Mouse (Mus musculus) thymus, adult 2 months (tissue): ENCODE measurements around the gene Sppl2b. TPM values are rescaled to one million over a fixed set of nuclear protein-coding genes. Genes with fewer than 3 reads are reported as not detected.

ENCODE experiments used
- DNase-seq: peaks from one replicate; pipeline ENCODE4 v3.0.0; 2021
- H3K27ac ChIP-seq: fragments of 200-500 bp; 2 replicates; pipeline ENCODE4 v1.5.1; 2012; ENCODE audit warnings: low read length, control low read depth; ENCODE audit not compliant: control insufficient read depth, insufficient read depth
- H3K27me3 ChIP-seq: fragments of 200-500 bp; 2 replicates; pipeline ENCODE4 v1.6.1; 2012; ENCODE audit warnings: mild to moderate bottlenecking, low read length, moderate library complexity, mixed read lengths; ENCODE audit not compliant: control insufficient read depth, insufficient read depth
- H3K36me3 ChIP-seq: fragments of 200-500 bp; 2 replicates; pipeline ENCODE4 v1.6.1; 2012; ENCODE audit warnings: mild to moderate bottlenecking, low read length, moderate library complexity; ENCODE audit not compliant: control insufficient read depth, insufficient read depth
- H3K4me1 ChIP-seq: fragments of 200-500 bp; replicated peaks from 2 replicates; pipeline ENCODE4 v1.6.1; 2012; ENCODE audit warnings: low read length; ENCODE audit not compliant: control insufficient read depth, insufficient read depth
- H3K4me3 ChIP-seq: fragments of 200-500 bp; 2 replicates; pipeline ENCODE4 v1.5.1; 2012; ENCODE audit warnings: mild to moderate bottlenecking, low read length, control low read depth, moderate library complexity; ENCODE audit not compliant: control insufficient read depth, insufficient read depth
- CTCF ChIP-seq: fragments of 200-500 bp; IDR thresholded peaks from 2 replicates; pipeline ENCODE4 v1.5.1; 2012; ENCODE audit warnings: mild to moderate bottlenecking, control low read depth, low read length, moderate library complexity, borderline replicate concordance; ENCODE audit not compliant: control insufficient read depth, poor library complexity, insufficient read depth; ENCODE audit errors: extremely low read depth
- POLR2A ChIP-seq: fragments of 200-500 bp; IDR thresholded peaks from 2 replicates; pipeline ENCODE4 v1.6.1; 2012; ENCODE audit warnings: mild to moderate bottlenecking, low read length, control low read depth, moderate library complexity; ENCODE audit not compliant: control insufficient read depth, poor library complexity, insufficient read depth; ENCODE audit errors: extremely low read depth
- WGBS: fragments of 180-500 bp; shearing (Covaris S2); methylation state at CpG from one replicate; pipeline ENCODE4 v1.1.7; 2018; 5-methylcytosine and 5-hydroxymethylcytosine counted together
- polyA plus RNA-seq: library from polyadenylated mRNA; depleted of rRNA; stranded (reverse); fragments of >200 nt; gene quantifications from 2 replicates; pipeline ENCODE4 v1.2.3, GENCODE M21; 2012

Sppl2b gene
- polyA plus RNA-seq, 1 experiment: 167 TPM

DNA sequence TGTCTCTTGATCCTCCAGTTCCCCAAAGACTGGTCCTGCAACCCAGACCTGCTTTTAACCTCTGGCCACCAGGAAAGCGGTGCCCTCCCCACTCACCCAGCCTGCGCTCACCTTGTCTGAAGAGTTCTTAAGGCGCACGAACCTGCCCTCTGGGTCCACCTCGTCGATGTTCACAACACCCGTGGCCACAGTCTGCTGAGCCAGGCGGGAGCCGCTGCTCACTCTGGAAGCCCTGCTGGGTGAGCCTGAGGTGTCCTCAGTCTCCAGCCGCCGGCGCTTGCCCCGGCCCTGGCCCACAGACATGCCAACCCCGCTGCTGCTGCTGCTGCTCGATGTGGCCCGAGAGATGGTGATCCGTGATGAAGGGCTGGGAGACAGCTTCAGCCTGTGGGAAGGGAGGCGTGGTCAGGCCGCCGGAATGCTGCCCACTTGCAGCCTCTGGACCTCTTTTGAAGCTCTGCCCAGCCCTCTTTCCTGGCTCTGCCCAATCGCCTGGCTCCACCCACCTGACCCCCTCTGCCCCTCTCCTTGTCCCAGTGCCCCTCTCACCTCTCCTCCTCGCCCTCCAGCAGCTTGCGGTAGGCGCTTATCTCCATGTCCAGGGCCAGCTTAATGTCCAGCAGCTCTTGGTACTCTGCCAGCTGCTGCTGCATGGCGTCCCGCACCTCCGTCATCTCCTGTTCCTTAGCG lies 49.1 kb downstream of the Sppl2b start:
- WGBS: 96% methylated on average over 28 of the region's 28 CpGs
- Histone ChIP-seq H3K36me3 (no peaks in the 10 kb centered on the region; the same call in 1 of the 2 replicates), H3K4me3 (no peak overlapping the region), H3K4me1 (peaks cover 12% of the 10 kb centered on the region), H3K27ac (no peak overlapping the region), H3K27me3 (no peaks in the 10 kb centered on the region)
- TF ChIP-seq POLR2A (no peak), CTCF (no peak)
- DNase-seq: no peak

DNA sequence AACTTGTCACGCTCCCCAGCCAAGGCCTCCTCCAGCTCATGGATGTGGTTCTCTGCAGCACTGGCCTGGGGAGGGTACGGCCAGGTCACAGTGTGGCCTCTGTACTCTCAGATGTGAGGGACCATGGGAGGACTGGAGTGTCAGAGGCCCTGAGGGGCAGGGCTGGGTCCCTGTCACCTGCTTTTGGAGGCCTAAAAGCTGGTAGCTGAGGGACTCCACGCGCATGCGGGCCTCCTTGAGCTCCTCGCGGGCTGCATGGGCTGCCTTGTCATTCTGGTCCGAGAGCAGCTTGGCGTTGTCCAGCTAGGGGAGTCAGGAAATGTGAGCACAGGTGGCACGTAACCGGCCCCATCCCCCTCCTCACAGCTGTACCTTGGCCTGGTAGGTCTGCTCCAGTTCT lies 49.6 kb downstream of the Sppl2b start:
- 97% methylated on average over 11 of the region's 11 CpGs for WGBS

DNA sequence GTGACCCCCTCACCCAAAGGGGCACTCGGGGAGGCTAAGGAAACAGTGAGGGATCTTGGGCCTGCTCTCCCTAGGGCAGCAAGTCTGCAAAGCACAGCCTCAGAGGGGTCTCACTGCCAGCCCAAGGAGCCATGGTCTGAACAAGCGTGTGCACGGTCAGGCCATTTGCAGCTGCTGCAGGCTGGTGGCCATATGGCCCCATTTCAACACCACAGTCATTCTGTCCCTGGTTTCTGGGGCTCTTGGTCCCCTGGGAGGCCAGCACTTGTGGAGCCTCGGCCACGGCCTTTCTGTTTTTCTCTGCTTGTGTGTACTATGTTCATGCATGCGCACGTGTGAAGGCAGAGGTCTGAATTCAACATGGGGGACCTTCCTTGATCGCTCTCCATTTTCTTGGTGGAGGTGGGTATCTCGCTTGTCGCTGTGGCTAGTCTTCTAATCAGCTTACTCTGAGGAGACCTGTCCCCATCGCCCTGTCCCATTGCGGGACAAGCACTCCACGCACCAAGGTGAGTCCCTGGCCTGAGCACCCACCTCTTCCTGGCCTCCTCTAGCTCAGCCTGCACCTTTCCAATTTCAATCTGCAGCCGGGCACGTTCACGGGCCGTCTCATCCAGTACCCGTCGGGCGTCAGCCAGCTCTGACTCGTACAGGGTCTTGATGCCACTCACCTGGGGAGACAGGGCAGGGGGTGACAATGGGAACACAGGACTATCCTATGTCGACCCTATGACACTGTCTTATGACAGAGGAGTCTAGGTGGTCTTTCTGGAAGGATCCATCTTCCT lies 54.5 kb downstream of the Sppl2b start:
- Histone ChIP-seq H3K4me1 (peaks cover 11% of the 10 kb centered on the region), H3K27me3 (no peaks in the 10 kb centered on the region), H3K27ac (no peak overlapping the region), H3K36me3 (no peaks in the 10 kb centered on the region; the same call in 1 of the 2 replicates), H3K4me3 (no peak overlapping the region)
- WGBS: 96% methylated on average over 22 of the region's 22 CpGs
- TF ChIP-seq CTCF (no peak), POLR2A (no peak)
- no peak for DNase-seq

More for the DNA sequence above, 49.6 kb downstream of the Sppl2b start:
- Histone ChIP-seq H3K4me1 (peaks cover 7% of the 10 kb centered on the region), H3K36me3 (no peaks in the 10 kb centered on the region; the same call in 1 of the 2 replicates), H3K4me3 (no peak overlapping the region), H3K27me3 (no peaks in the 10 kb centered on the region), H3K27ac (no peak overlapping the region)
- no peak for DNase-seq
- TF ChIP-seq CTCF (no peak), POLR2A (no peak)

GRCm38 (mm10) chr10:80911354-80911753 lies 56.3 kb downstream of the Sppl2b start:
- DNase-seq: no peak
- no peaks in the 10 kb centered on the region for H3K36me3 ChIP-seq
- no peak overlapping the region for H3K27ac ChIP-seq
- H3K4me3 ChIP-seq: no peak overlapping the region
- TF ChIP-seq POLR2A (no peak), CTCF (no peak)
- WGBS: 96% methylated on average over 4 of the region's 4 CpGs
- no peaks in the 10 kb centered on the region for H3K27me3 ChIP-seq
- H3K4me1 ChIP-seq: peaks cover 17% of the 10 kb centered on the region

- no peak overlapping the region for H3K4me3 ChIP-seq
- no peak for TF ChIP-seq CTCF
- TF ChIP-seq POLR2A: no peak
- H3K27me3 ChIP-seq: no peaks in the 10 kb centered on the region
- H3K4me1 ChIP-seq: peaks cover 22% of the 10 kb centered on the region
- H3K36me3 ChIP-seq: no peaks in the 10 kb centered on the region
- no peak overlapping the region for H3K27ac ChIP-seq
- no peak for DNase-seq
Measured at GRCm38 (mm10) chr10:80911891-80912290, 56.8 kb downstream of the Sppl2b start.

DNA sequence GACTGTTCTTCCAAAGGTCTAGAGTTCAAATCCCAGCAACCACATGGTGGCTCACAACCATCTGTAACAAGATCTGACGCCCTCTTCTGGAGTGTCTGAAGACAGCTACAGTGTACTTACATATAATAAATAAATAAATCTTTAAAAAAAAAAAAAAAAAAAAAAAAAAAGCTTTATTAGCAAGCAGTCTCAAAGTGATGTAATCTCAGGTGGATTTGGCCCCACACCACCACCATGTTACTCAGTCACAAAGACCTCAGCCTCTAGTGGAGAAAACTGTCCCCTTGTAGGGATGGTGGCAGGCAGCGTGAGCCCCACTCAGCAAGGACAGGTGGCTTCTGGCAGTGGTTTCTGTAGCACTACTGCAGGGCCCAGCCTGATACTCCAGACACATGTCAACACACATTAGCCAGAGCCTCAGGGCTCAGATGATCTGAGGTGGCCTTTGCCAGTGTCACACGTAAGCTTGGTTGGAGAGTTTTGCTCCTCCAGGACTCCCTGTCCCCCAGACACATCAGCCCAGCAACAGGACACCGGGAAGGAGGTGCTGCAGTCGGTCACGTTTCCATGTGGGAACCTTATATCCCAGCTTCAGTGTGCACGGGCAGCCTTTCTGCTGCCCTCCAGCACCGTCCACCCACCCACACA lies 58.4 kb downstream of the Sppl2b start:
- DNase-seq: no peak
- TF ChIP-seq POLR2A (no peak), CTCF (no peak)
- 96% methylated on average over 7 of the region's 8 CpGs for WGBS
- Histone ChIP-seq H3K4me1 (peaks cover 31% of the 10 kb centered on the region), H3K36me3 (no peaks in the 10 kb centered on the region), H3K27me3 (no peaks in the 10 kb centered on the region), H3K4me3 (no peak overlapping the region), H3K27ac (no peak overlapping the region)
